27 mouse cellular contexts compared by ENCODE assay signal in the genomic region with DNA sequence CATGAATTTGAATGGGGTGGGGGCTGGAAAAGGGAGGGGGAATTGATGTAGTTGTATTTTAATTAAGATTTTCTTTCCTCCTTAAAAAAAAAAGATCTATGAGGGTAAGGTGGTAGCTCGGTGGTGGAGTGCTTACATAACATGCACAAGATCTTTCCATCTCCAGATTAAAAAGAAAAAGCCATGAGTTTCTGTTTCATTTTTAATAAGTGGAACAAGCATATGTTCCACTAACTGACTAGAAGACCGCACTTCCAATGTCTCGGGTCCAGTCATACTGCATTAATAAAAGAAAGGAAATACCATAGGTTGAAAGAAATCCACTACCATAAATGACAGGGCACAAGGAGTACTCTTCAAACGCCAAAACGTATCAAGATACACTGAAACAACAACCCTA. TPM values are rescaled to one million over a fixed set of nuclear protein-coding genes. Genes with fewer than 3 reads are reported as not detected.
A peak's percentile ranks its signal among the peaks of the same experiment; 100 is the strongest.
DNase-seq lines count a peak whose midpoint lies in the region; ATAC-seq and TF ChIP-seq lines count a peak whose summit lies in the region.
"Had no signal": no experiment of that assay in that cellular context is flagged by ENCODE, and none has a peak within 500 bp of the region (broad histone marks: within the 10 kb centered on the region; RNA-seq: fewer than 3 reads in every experiment).

No protein-coding gene starts in this region.

- TF ChIP-seq CTCF in layer of hippocampus, adult 2 months (conservative IDR thresholded peaks at IDR 0.05): no peak

- peak overlapping the region; percentile 57; the same call in 1 of the 2 replicates for H3K27ac ChIP-seq in layer of hippocampus, adult 2 months
- H3K27ac ChIP-seq: embryonic facial prominence, embryonic 10.5 days; forebrain, embryonic 15.5 days; hindbrain, embryonic 13.5 days; kidney, embryonic 15.5 days; limb, embryonic 13.5 days; neural tube, embryonic 13.5 days had no signal

- no peak for DNase-seq in layer of hippocampus, adult 2 months (ENCODE audit: low spot score in 2 of 2)
- no peak for DNase-seq in layer of hippocampus, adult 9-10 months (ENCODE audit: low spot score)
- DNase-seq in naive thymus-derived CD4-positive, alpha-beta T cell, adult 2 months (ENCODE audit: low read depth): peak; percentile 47
- DNase-seq in adrenal gland, postnatal 10 days: no peak
- no peak for DNase-seq in embryo, embryonic 10.5 days (ENCODE audit: low spot score)
- DNase-seq: adrenal gland, postnatal 36 days; B cell, adult 2 months; cerebellum, adult 9-10 months; gastrocnemius, postnatal 25 days; heart, postnatal 14 days; kidney, postnatal 36 days; layer of hippocampus, adult 9-11 months; lung, embryonic 14.5 days; midbrain, embryonic 14.5 days; retina, postnatal 1 day; right cerebral cortex, postnatal 4 days; thymus, postnatal 25 days had no signal

- ATAC-seq in CD4-positive, CD25-positive, alpha-beta regulatory T cell, adult 4 months: peak; percentile 46
- peak; percentile 47 for ATAC-seq in inflammation-experienced regulatory T-cells, adult 6 months
- ATAC-seq: forebrain, embryonic 15.5 days; intestine, embryonic 16.5 days had no signal

- H3K4me3 ChIP-seq in layer of hippocampus, adult 2 months: no peak overlapping the region
- H3K4me3 ChIP-seq: embryonic facial prominence, embryonic 10.5 days; forebrain, embryonic 15.5 days; heart, embryonic 12.5 days; hindbrain, embryonic 13.5 days; kidney, embryonic 15.5 days; limb, embryonic 13.5 days; neural tube, embryonic 13.5 days had no signal

RNA-seq across cellular contexts. Expression of a gene that starts 18.4 kb away (rescaled TPM):
- 10 to 100 TPM; 56.1 to 60.0 TPM for total RNA-seq in layer of hippocampus, adult 2 months (2021)
- polyA plus RNA-seq in CD4-positive, CD25-positive, alpha-beta regulatory T cell, adult 4 months (2017; shearing (Covaris generic)): 10 to 100 TPM; 42.3 to 52.8 TPM
- polyA plus RNA-seq in inflammation-experienced regulatory T-cells, adult 6 months (2017; shearing (Covaris generic)): 10 to 100 TPM; 26.2 to 66.5 (median 54.1) TPM
- 10 to 100 TPM; 45.2 to 64.7 TPM for total RNA-seq in adrenal gland, postnatal 10 days (2021)
